9 mouse cellular contexts compared by ENCODE assay signal in genomic region chr4:152088556-152089120, GRCm38 (mm10). TPM values are rescaled to one million over a fixed set of nuclear protein-coding genes. Genes with fewer than 3 reads are reported as not detected.
DNase-seq lines count a peak whose midpoint lies in the region; ATAC-seq and TF ChIP-seq lines count a peak whose summit lies in the region.
"Had no signal": no experiment of that assay in that cellular context is flagged by ENCODE, and none has a peak within 500 bp of the region (broad histone marks: within the 10 kb centered on the region; RNA-seq: fewer than 3 reads in every experiment).

No protein-coding gene starts in this region.

- H3K9ac ChIP-seq in midbrain, embryonic 12.5 days (replicated peaks), result no peak overlapping the region
- no peak overlapping the region; the same call in 1 of the 2 replicates for H3K9ac ChIP-seq in midbrain, embryonic 15.5 days
- no peak overlapping the region; the same call in 1 of the 2 replicates for H3K9ac ChIP-seq in hindbrain, embryonic 12.5 days
- H3K9ac ChIP-seq in stomach, embryonic 16.5 days (ENCODE audit: low read length), result 0 out of 2 replicates have a peak overlapping the region, but pooled peaks have one; percentile 90

- TF ChIP-seq CTCF in gastrocnemius, adult 2 months (IDR thresholded peaks at IDR 0.05), result no peak

- WGBS in midbrain, embryonic 12.5 days, result 45% methylated on average over 8 of the region's 8 CpGs
- WGBS in midbrain, embryonic 15.5 days, result 48% methylated on average over 8 of the region's 8 CpGs
- 42% methylated on average over 8 of the region's 8 CpGs for WGBS in hindbrain, embryonic 12.5 days
- WGBS in stomach, embryonic 16.5 days, result 58% methylated on average over 8 of the region's 8 CpGs

- ATAC-seq in midbrain, embryonic 12.5 days (ENCODE audit: low FRiP score, low read depth), result no peak
- no peak for ATAC-seq in midbrain, embryonic 15.5 days (replicated peaks)
- no peak for ATAC-seq in hindbrain, embryonic 12.5 days (ENCODE audit: low FRiP score)
- no peak for ATAC-seq in stomach, embryonic 16.5 days (ENCODE audit: insufficient read depth, low FRiP score)

- H3K27ac ChIP-seq in midbrain, embryonic 12.5 days (replicated peaks), result no peak overlapping the region
- H3K27ac ChIP-seq in midbrain, embryonic 15.5 days, result no peak overlapping the region
- H3K27ac ChIP-seq in hindbrain, embryonic 12.5 days, result no peak overlapping the region
- H3K27ac ChIP-seq in stomach, embryonic 16.5 days (ENCODE audit: low read length), result no peak overlapping the region
- H3K27ac ChIP-seq in gastrocnemius, adult 2 months, result no peak overlapping the region
- H3K27ac ChIP-seq: macrophage had no signal

- peaks cover 33% of the 10 kb centered on the region for H3K27me3 ChIP-seq in midbrain, embryonic 12.5 days
- no peaks in the 10 kb centered on the region for H3K27me3 ChIP-seq in midbrain, embryonic 15.5 days (replicated peaks)
- peaks cover 3% of the 10 kb centered on the region; the same call in 1 of the 2 replicates for H3K27me3 ChIP-seq in hindbrain, embryonic 12.5 days
- no peaks in the 10 kb centered on the region for H3K27me3 ChIP-seq in stomach, embryonic 16.5 days (ENCODE audit: control insufficient read depth, insufficient read depth, low read length)

- H3K4me2 ChIP-seq in midbrain, embryonic 12.5 days (replicated peaks), result peak overlapping the region; percentile 81; the same call in 1 of the 2 replicates
- no peak overlapping the region for H3K4me2 ChIP-seq in midbrain, embryonic 15.5 days
- peak overlapping the region; percentile 76; the same call in 1 of the 2 replicates for H3K4me2 ChIP-seq in hindbrain, embryonic 12.5 days (replicated peaks)
- H3K4me2 ChIP-seq in stomach, embryonic 16.5 days (ENCODE audit: low read depth, low read length), result no peak overlapping the region; the same call in 1 of the 2 replicates

- H3K4me1 ChIP-seq in midbrain, embryonic 12.5 days, result peaks cover 19% of the 10 kb centered on the region
- peaks cover 18% of the 10 kb centered on the region for H3K4me1 ChIP-seq in midbrain, embryonic 15.5 days
- peaks cover 33% of the 10 kb centered on the region for H3K4me1 ChIP-seq in hindbrain, embryonic 12.5 days
- H3K4me1 ChIP-seq in stomach, embryonic 16.5 days (ENCODE audit: control insufficient read depth, insufficient read depth, low read length), result peaks cover 19% of the 10 kb centered on the region

- intact Hi-C loops in left cerebral cortex, postnatal 36 days (cut with DNase I), result no loop called here
- intact Hi-C loops in gastrocnemius, adult 2 months (cut with DNase I), result no loop called here

- no peaks in the 10 kb centered on the region for H3K9me3 ChIP-seq in midbrain, embryonic 12.5 days
- no peaks in the 10 kb centered on the region for H3K9me3 ChIP-seq in midbrain, embryonic 15.5 days
- no peaks in the 10 kb centered on the region for H3K9me3 ChIP-seq in hindbrain, embryonic 12.5 days (replicated peaks)
- H3K9me3 ChIP-seq in stomach, embryonic 16.5 days (replicated peaks; ENCODE audit: control insufficient read depth, low read length), result no peaks in the 10 kb centered on the region; the same call in 1 of the 2 replicates

- no peak overlapping the region for H3K4me3 ChIP-seq in midbrain, embryonic 12.5 days
- no peak overlapping the region for H3K4me3 ChIP-seq in midbrain, embryonic 15.5 days
- no peak overlapping the region for H3K4me3 ChIP-seq in hindbrain, embryonic 12.5 days
- no peak overlapping the region for H3K4me3 ChIP-seq in stomach, embryonic 16.5 days (replicated peaks; ENCODE audit: low read length)
- H3K4me3 ChIP-seq in gastrocnemius, adult 2 months, result no peak overlapping the region

- no peaks in the 10 kb centered on the region for H3K36me3 ChIP-seq in midbrain, embryonic 12.5 days
- no peaks in the 10 kb centered on the region for H3K36me3 ChIP-seq in midbrain, embryonic 15.5 days (replicated peaks)
- H3K36me3 ChIP-seq in hindbrain, embryonic 12.5 days, result no peaks in the 10 kb centered on the region
- no peaks in the 10 kb centered on the region for H3K36me3 ChIP-seq in stomach, embryonic 16.5 days (ENCODE audit: control insufficient read depth, insufficient read depth, low read length)

- DNase-seq in left cerebral cortex, postnatal 36 days (ENCODE audit: low spot score in 2 of 2), result peak; percentile 86 to 90
- DNase-seq in urinary bladder, postnatal 4 days (ENCODE audit: low spot score in 2 of 2), result no peak
- DNase-seq in gastrocnemius, adult 2 months, result no peak
- DNase-seq in adrenal gland, postnatal 4 days (ENCODE audit: low spot score in 2 of 2), result no peak

RNA-seq across cellular contexts. Expression of gene Plekhg5, which starts 16.3 kb away (rescaled TPM):
- polyA plus RNA-seq in midbrain, embryonic 12.5 days (2016; fragmentation: Nextera tagmentation; extraction: Ambion mirVana), result 9.4 and 9.9 TPM in 2 replicates
- 12.3 and 12.5 TPM in 2 replicates for polyA plus RNA-seq in midbrain, embryonic 15.5 days (2015; fragmentation: Nextera tagmentation; extraction: Ambion mirVana)
- 11.7 and 12.0 TPM in 2 replicates for polyA plus RNA-seq in hindbrain, embryonic 12.5 days (2016; fragmentation: Nextera tagmentation; extraction: Ambion mirVana)
- 10 to 100 TPM; 82.5 to 84.4 TPM for total RNA-seq in left cerebral cortex, postnatal 36 days (2021)
- 12.3 and 14.1 TPM in 2 replicates for polyA plus RNA-seq in stomach, embryonic 16.5 days (2015; fragmentation: Nextera tagmentation; extraction: Ambion mirVana)
- total RNA-seq in gastrocnemius, adult 2 months (2021), result 1 to 10 TPM; 4.9 to 6.6 TPM
- 10 to 100 TPM; 26.2 to 32.1 TPM for total RNA-seq in adrenal gland, postnatal 4 days (2021)

RNA-seq across cellular contexts. Expression of gene Tnfrsf25, which starts 27.1 kb away (rescaled TPM):
- 0.73 and 0.83 TPM in 2 replicates for polyA plus RNA-seq in midbrain, embryonic 12.5 days (2016; fragmentation: Nextera tagmentation; extraction: Ambion mirVana)
- polyA plus RNA-seq in midbrain, embryonic 15.5 days (2015; fragmentation: Nextera tagmentation; extraction: Ambion mirVana), result 0.80 and 1.0 TPM in 2 replicates
- 0.59 and 0.74 TPM in 2 replicates for polyA plus RNA-seq in hindbrain, embryonic 12.5 days (2016; fragmentation: Nextera tagmentation; extraction: Ambion mirVana)
- total RNA-seq in left cerebral cortex, postnatal 36 days (2021), result 10 to 100 TPM in 1 of 2 experiments, 1 to 10 TPM in 1; 8.7 to 10.1 TPM
- 1.5 and 2.1 TPM in 2 replicates for polyA plus RNA-seq in stomach, embryonic 16.5 days (2015; fragmentation: Nextera tagmentation; extraction: Ambion mirVana)
- 1 to 10 TPM in 1 of 2 experiments, under 1 TPM in 1; 0.38 to 2.0 TPM for total RNA-seq in gastrocnemius, adult 2 months (2021)
- total RNA-seq in adrenal gland, postnatal 4 days (2021), result 1 to 10 TPM; 1.2 to 1.4 TPM

RNA-seq across cellular contexts. Expression of gene Nol9, which starts 49.5 kb away (rescaled TPM):
- polyA plus RNA-seq in midbrain, embryonic 12.5 days (2016; fragmentation: Nextera tagmentation; extraction: Ambion mirVana), result 35.4 and 36.9 TPM in 2 replicates
- polyA plus RNA-seq in midbrain, embryonic 15.5 days (2015; fragmentation: Nextera tagmentation; extraction: Ambion mirVana), result 25.4 and 27.4 TPM in 2 replicates
- polyA plus RNA-seq in hindbrain, embryonic 12.5 days (2016; fragmentation: Nextera tagmentation; extraction: Ambion mirVana), result 32.6 and 33.9 TPM in 2 replicates
- 10 to 100 TPM; 17.1 to 19.3 TPM for total RNA-seq in left cerebral cortex, postnatal 36 days (2021)
- polyA plus RNA-seq in stomach, embryonic 16.5 days (2015; fragmentation: Nextera tagmentation; extraction: Ambion mirVana), result 18.7 and 20.9 TPM in 2 replicates
- total RNA-seq in gastrocnemius, adult 2 months (2021), result 10 to 100 TPM; 10.6 to 11.7 TPM
- total RNA-seq in adrenal gland, postnatal 4 days (2021), result 10 to 100 TPM; 22.5 to 23.4 TPM

RNA-seq across cellular contexts. Expression of gene Tas1r1, which starts 50.3 kb away (rescaled TPM):
- polyA plus RNA-seq in midbrain, embryonic 12.5 days (2016; fragmentation: Nextera tagmentation; extraction: Ambion mirVana), result 0.59 and 1.3 TPM in 2 replicates
- 1.5 and 1.6 TPM in 2 replicates for polyA plus RNA-seq in midbrain, embryonic 15.5 days (2015; fragmentation: Nextera tagmentation; extraction: Ambion mirVana)
- 1.0 and 1.2 TPM in 2 replicates for polyA plus RNA-seq in hindbrain, embryonic 12.5 days (2016; fragmentation: Nextera tagmentation; extraction: Ambion mirVana)
- total RNA-seq in left cerebral cortex, postnatal 36 days (2021), result under 1 TPM; 0.64 to 0.75 TPM
- polyA plus RNA-seq in stomach, embryonic 16.5 days (2015; fragmentation: Nextera tagmentation; extraction: Ambion mirVana), result 0.37 and 0.47 TPM in 2 replicates
- under 1 TPM; 0.53 to 0.59 TPM for total RNA-seq in gastrocnemius, adult 2 months (2021)
- under 1 TPM; 0.25 to 0.37 TPM for total RNA-seq in adrenal gland, postnatal 4 days (2021)
- polyA plus RNA-seq: macrophage had no signal

Comparison
In these comparisons a context has a peak if more than half of its experiments do, and no peak if none do; other contexts are left out.
1. H3K4me2 ChIP-seq: peak in midbrain, embryonic 12.5 days (single experiment) and hindbrain, embryonic 12.5 days (single experiment); none in midbrain, embryonic 15.5 days (single experiment) and stomach, embryonic 16.5 days (single experiment).
2. DNase-seq: peak in left cerebral cortex, postnatal 36 days (2 of 2); none in urinary bladder, postnatal 4 days (0 of 2), gastrocnemius, adult 2 months (single experiment) and adrenal gland, postnatal 4 days (0 of 2).